Mouse (Mus musculus) embryonic facial prominence, embryonic 12.5 days (tissue): ENCODE results near the gene Mn1. TPM values are rescaled to one million over a fixed set of nuclear protein-coding genes. Genes with fewer than 3 reads are reported as not detected.

ENCODE experiments used
- ATAC-seq: fragments of 200-750 bp; cut with Nextera tagmentation; 2 replicates; pipeline ENCODE4 v1.8.0; 2017; ENCODE audit not compliant: insufficient number of reproducible peaks, insufficient read depth, low FRiP score, low TSS enrichment
- H3K27ac ChIP-seq: fragments of 300-500 bp; sonication (generic); 2 replicates; pipeline ENCODE4 v1.5.1; 2016; ENCODE audit warnings: mild to moderate bottlenecking
- H3K27me3 ChIP-seq: fragments of 300-500 bp; sonication (generic); 2 replicates; pipeline ENCODE4 v1.6.1; 2016; ENCODE audit warnings: mild to moderate bottlenecking, moderate library complexity
- H3K36me3 ChIP-seq: fragments of 300-500 bp; sonication (generic); 2 replicates; pipeline ENCODE4 v1.6.1; 2016; ENCODE audit warnings: mild to moderate bottlenecking
- H3K4me1 ChIP-seq: fragments of 300-500 bp; sonication (generic); 2 replicates; pipeline ENCODE4 v1.6.1; 2016
- H3K4me2 ChIP-seq: fragments of 300-500 bp; sonication (generic); replicated peaks from 2 replicates; pipeline ENCODE4 v1.6.1; 2016; ENCODE audit warnings: mild to moderate bottlenecking, moderate library complexity
- H3K4me3 ChIP-seq: fragments of 300-500 bp; sonication (generic); 2 replicates; pipeline ENCODE4 v1.5.1; 2016; ENCODE audit warnings: mild to moderate bottlenecking
- H3K9ac ChIP-seq: fragments of 300-500 bp; sonication (generic); 2 replicates; pipeline ENCODE4 v1.6.1; 2016; ENCODE audit warnings: mild to moderate bottlenecking, moderate library complexity
- H3K9me3 ChIP-seq: fragments of 300-500 bp; sonication (generic); 2 replicates; pipeline ENCODE4 v1.6.1; 2016; ENCODE audit warnings: mild to moderate bottlenecking, moderate library complexity
- WGBS: fragments of 180-500 bp; shearing (Covaris S2); methylation state at CpG from one replicate; pipeline ENCODE4 v1.1.7; 2016; 5-methylcytosine and 5-hydroxymethylcytosine counted together
- polyA plus RNA-seq: library from polyadenylated mRNA; unstranded; fragments of >200 nt; fragmentation: Nextera tagmentation; extraction: Ambion mirVana; gene quantifications from 2 replicates; pipeline ENCODE4 v1.2.1, GENCODE M21; 2016

Mn1 gene
- polyA plus RNA-seq, 1 experiment from 2014 or later = 58.3 TPM

- no peaks in the 10 kb centered on the region for H3K9me3 ChIP-seq
- WGBS = 61% methylated on average over 3 of the region's 3 CpGs
- no peak overlapping the region for H3K27ac ChIP-seq
- no peaks in the 10 kb centered on the region for H3K27me3 ChIP-seq
- H3K4me1 ChIP-seq = peaks cover 20% of the 10 kb centered on the region
- no peak overlapping the region for H3K4me3 ChIP-seq
- no peak overlapping the region for H3K9ac ChIP-seq
- no peak for ATAC-seq
- no peak overlapping the region for H3K4me2 ChIP-seq
- H3K36me3 ChIP-seq = no peaks in the 10 kb centered on the region
Measured at GRCm38 (mm10) chr5:111500036-111500435, 82.9 kb downstream of the Mn1 start.

- Histone ChIP-seq H3K9me3 (no peaks in the 10 kb centered on the region), H3K4me3 (no peak overlapping the region), H3K4me2 (no peak overlapping the region), H3K27me3 (no peaks in the 10 kb centered on the region), H3K4me1 (peaks cover 14% of the 10 kb centered on the region), H3K36me3 (no peaks in the 10 kb centered on the region), H3K27ac (no peak overlapping the region), H3K9ac (no peak overlapping the region)
- no peak for ATAC-seq
- WGBS = 69% methylated on average over 13 of the region's 13 CpGs
Measured at GRCm38 (mm10) chr5:111501691-111502441, 84.7 kb downstream of the Mn1 start.

GRCm38 (mm10) chr5:111505241-111505640 is 88.1 kb downstream of the Mn1 start:
- no peak for ATAC-seq
- no peak overlapping the region for H3K9ac ChIP-seq
- H3K4me3 ChIP-seq = no peak overlapping the region
- H3K27me3 ChIP-seq = no peaks in the 10 kb centered on the region
- no peak overlapping the region for H3K27ac ChIP-seq
- no peaks in the 10 kb centered on the region for H3K36me3 ChIP-seq
- H3K4me2 ChIP-seq = no peak overlapping the region
- 89% methylated on average over 6 of the region's 6 CpGs for WGBS
- no peaks in the 10 kb centered on the region for H3K9me3 ChIP-seq
- H3K4me1 ChIP-seq = peaks cover 31% of the 10 kb centered on the region

GRCm38 (mm10) chr5:111505824-111506223 is 88.7 kb downstream of the Mn1 start:
- Histone ChIP-seq H3K4me3 (no peak overlapping the region), H3K27ac (no peak overlapping the region), H3K27me3 (no peaks in the 10 kb centered on the region), H3K9me3 (no peaks in the 10 kb centered on the region), H3K36me3 (no peaks in the 10 kb centered on the region), H3K4me2 (no peak overlapping the region), H3K4me1 (peaks cover 32% of the 10 kb centered on the region), H3K9ac (no peak overlapping the region)
- ATAC-seq = no peak
- 89% methylated on average over 6 of the region's 6 CpGs for WGBS

GRCm38 (mm10) chr5:111506410-111506809 is 89.2 kb downstream of the Mn1 start:
- 29% methylated on average over 12 of the region's 12 CpGs for WGBS
- H3K4me1 ChIP-seq = peaks cover 30% of the 10 kb centered on the region

More at GRCm38 (mm10) chr5:111506410-111506809, 89.2 kb downstream of the Mn1 start:
- no peaks in the 10 kb centered on the region for H3K9me3 ChIP-seq
- no peak for ATAC-seq
- H3K9ac ChIP-seq = no peak overlapping the region
- H3K27me3 ChIP-seq = no peaks in the 10 kb centered on the region
- H3K27ac ChIP-seq = 0 out of 2 replicates have a peak overlapping the region, but pooled peaks have one; percentile 20
- no peaks in the 10 kb centered on the region for H3K36me3 ChIP-seq
- H3K4me3 ChIP-seq = no peak overlapping the region
- no peak overlapping the region for H3K4me2 ChIP-seq

Other genes starting within 250 kb of the Mn1 start
- gene Pitpnb, start 86.6 kb upstream of the Mn1 start, polyA plus RNA-seq = 113 and 116 TPM in 2 replicates